Mouse (Mus musculus) kidney, postnatal 0 days (tissue): ENCODE results near the gene Rpl38. TPM values are rescaled to one million over a fixed set of nuclear protein-coding genes. Genes with fewer than 3 reads are reported as not detected.
"Not testable (repeated sequence)": the region's sequence is repeated elsewhere in the genome, so short reads cannot be mapped to it uniquely, and the experiment has no call there.

Experiments
- ATAC-seq: fragments of 200-750 bp; cut with Nextera tagmentation; replicated peaks from 2 replicates; pipeline ENCODE4 v1.8.0; 2017; ENCODE audit warnings: low read depth, moderate number of reproducible peaks, moderate TSS enrichment, moderate library complexity; ENCODE audit not compliant: low FRiP score
- DNase-seq: peaks from one replicate; pipeline ENCODE4 v3.0.0-alpha.2; 2016; ENCODE audit warnings: low spot score
- H3K27ac ChIP-seq: fragments of 300-500 bp; sonication (generic); 2 replicates; pipeline ENCODE4 v1.5.1; 2014; ENCODE audit warnings: mild to moderate bottlenecking
- H3K27me3 ChIP-seq: fragments of 300-500 bp; sonication (generic); 2 replicates; pipeline ENCODE4 v1.6.1; 2014; ENCODE audit warnings: low read length, mixed read lengths; ENCODE audit not compliant: insufficient read depth
- H3K36me3 ChIP-seq: fragments of 300-500 bp; sonication (generic); 2 replicates; pipeline ENCODE4 v1.6.1; 2014; ENCODE audit warnings: low read length, mixed read lengths; ENCODE audit not compliant: insufficient read depth
- H3K4me1 ChIP-seq: fragments of 300-500 bp; sonication (generic); replicated peaks from 2 replicates; pipeline ENCODE4 v1.6.1; 2014; ENCODE audit warnings: antibody characterized with exemption, low read length, mixed read lengths; ENCODE audit not compliant: insufficient read depth
- H3K4me2 ChIP-seq: fragments of 300-500 bp; sonication (generic); 2 replicates; pipeline ENCODE4 v1.6.1; 2014; ENCODE audit warnings: mild to moderate bottlenecking, low read length, moderate library complexity, mixed read lengths
- H3K4me3 ChIP-seq: fragments of 300-500 bp; sonication (generic); replicated peaks from 2 replicates; pipeline ENCODE4 v1.5.1; 2014; ENCODE audit warnings: low read depth, low read length
- H3K9ac ChIP-seq: fragments of 300-500 bp; sonication (generic); 2 replicates; pipeline ENCODE4 v1.6.1; 2014; ENCODE audit warnings: low read depth, low read length
- H3K9me3 ChIP-seq: fragments of 300-500 bp; sonication (generic); replicated peaks from 2 replicates; pipeline ENCODE4 v1.6.1; 2016; ENCODE audit warnings: low read length, inconsistent platforms, mixed read lengths
- CTCF ChIP-seq: IDR thresholded peaks from 2 replicates; pipeline ENCODE4 v1.5.1; 2016; ENCODE audit warnings: antibody characterized with exemption, low read depth, mild to moderate bottlenecking, moderate library complexity
- WGBS: fragments of 180-500 bp; shearing (Covaris S2); extraction: QIAGEN DNeasy Blood & Tissue Kit; methylation state at CpG from one replicate; pipeline ENCODE4 v1.1.7; 2014; 5-methylcytosine and 5-hydroxymethylcytosine counted together
- polyA plus RNA-seq: library from polyadenylated mRNA; unstranded; fragments of >200 nt; fragmentation: Nextera tagmentation; extraction: Ambion mirVana; gene quantifications from 2 replicates; pipeline ENCODE4 v1.2.1, GENCODE M21; 2015

Gene Rpl38
- polyA plus RNA-seq, 1 experiment from 2014 or later, result 1,429 TPM

DNA sequence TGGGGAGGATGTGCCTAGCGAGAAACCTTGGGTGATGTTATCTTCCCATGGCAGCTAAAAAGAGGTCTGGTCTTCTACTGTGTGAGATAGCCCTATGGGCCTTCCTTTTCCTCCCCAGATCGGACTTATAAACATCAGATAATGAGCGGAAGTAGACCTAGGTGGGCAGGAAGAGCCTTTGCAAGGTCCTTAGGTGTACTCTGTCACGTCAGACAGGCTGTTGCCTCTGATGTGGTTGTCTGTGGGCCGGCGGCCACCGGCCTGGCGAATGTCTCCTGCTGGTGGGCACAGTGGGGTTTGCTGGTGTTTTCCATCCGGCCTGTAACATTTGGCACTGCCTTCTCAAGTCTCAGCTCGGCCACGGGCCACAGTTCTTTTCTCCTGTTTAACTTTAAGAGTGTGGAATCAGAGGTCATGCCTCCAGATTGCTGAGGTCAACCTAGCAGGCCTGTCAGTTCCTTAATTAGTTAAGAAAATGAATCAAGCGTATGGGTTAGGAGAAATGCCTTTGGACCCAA, 1.4 kb downstream of the Rpl38 start:
- 14% methylated on average over 12 of the region's 12 CpGs for WGBS
- H3K9ac ChIP-seq, result peak overlapping the region; percentile 96
- H3K4me3 ChIP-seq, result peak overlapping the region; percentile 85
- peak overlapping the region; percentile 96 for H3K27ac ChIP-seq
- no peak for TF ChIP-seq CTCF
- peaks cover 7% of the 10 kb centered on the region; the same call in 1 of the 2 replicates for H3K4me1 ChIP-seq
- ATAC-seq, result no peak
- peak overlapping the region; percentile 90 for H3K4me2 ChIP-seq
- peaks cover 30% of the 10 kb centered on the region for H3K36me3 ChIP-seq
- H3K27me3 ChIP-seq, result no peaks in the 10 kb centered on the region
- H3K9me3 ChIP-seq, result no peaks in the 10 kb centered on the region
- no peak for DNase-seq

DNA sequence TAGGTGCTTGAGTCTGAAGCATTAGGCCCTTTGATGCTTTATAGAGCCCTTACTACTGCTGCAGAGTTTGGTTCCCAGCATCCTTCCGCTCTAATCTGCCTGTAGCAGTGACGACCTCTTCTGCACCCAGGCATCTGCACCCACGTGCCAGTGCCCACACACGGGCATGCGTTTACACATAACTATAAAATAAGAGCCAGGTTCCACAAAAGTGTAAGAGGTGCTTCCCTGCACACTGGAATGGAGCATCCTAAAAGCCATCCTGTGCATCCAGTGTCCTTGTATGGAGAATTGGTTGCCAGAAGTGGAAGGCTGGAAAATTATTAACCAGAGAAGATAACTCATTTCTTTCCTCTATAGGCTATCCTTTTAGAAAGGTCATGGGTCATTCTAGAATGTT, 2.8 kb downstream of the Rpl38 start:
- Histone ChIP-seq H3K4me3 (no peak overlapping the region), H3K27me3 (no peaks in the 10 kb centered on the region), H3K4me2 (no peak overlapping the region), H3K9ac (no peak overlapping the region; the same call in 1 of the 2 replicates), H3K9me3 (no peaks in the 10 kb centered on the region), H3K4me1 (peaks cover 10% of the 10 kb centered on the region; the same call in 1 of the 2 replicates), H3K27ac (no peak overlapping the region), H3K36me3 (peaks cover 30% of the 10 kb centered on the region)
- TF ChIP-seq CTCF, result no peak
- DNase-seq (no peak), ATAC-seq (no peak)
- WGBS, result 93% methylated on average over 5 of the region's 5 CpGs

DNA sequence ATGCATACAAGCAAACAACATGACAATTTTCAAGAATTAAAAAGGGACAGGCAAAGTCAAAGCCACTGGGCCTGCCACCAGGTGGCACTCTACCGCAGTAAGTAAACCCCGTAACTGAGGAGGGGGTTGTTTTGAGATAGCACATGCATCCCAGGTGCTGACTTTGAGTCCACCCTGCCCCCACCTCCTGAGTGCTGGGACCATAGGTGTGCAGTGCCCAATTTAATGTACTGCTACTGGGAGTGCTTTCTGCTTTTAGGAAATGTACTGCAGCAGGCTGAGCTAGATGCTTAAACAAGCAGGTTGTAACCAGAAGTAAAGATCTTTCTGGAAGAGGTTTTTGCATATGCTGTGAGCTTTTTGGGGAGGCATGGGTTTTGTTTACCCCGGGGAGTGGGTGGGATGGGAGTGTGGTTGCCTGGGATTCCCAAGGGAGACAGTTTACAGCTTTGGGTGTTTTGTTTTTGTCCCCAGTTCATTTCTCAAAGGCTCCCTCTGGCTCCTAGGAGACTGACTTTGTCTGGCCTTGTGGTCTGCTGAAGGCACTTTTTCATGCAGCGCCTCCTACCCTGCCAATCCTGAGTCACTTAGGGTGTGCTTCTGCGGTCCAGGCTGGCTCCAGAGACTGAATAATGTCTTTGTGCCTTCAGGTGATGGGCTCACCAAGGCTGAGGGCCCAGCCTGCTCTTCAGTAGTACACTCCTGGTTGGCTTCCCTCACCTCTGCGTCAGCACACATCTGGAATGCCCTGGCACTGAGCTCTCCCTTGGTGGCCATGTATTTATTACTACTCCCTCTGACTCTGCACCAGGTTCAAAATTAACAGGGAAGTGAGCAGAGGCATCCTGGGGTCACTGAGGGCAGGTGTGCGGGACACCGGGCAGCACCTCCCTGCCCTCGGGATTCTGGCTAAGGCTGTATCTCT, 4.7 kb downstream of the Rpl38 start:
- H3K9ac ChIP-seq, result no peak overlapping the region
- H3K9me3 ChIP-seq, result no peaks in the 10 kb centered on the region
- WGBS, result 55% methylated on average over 9 of the region's 9 CpGs

DNA sequence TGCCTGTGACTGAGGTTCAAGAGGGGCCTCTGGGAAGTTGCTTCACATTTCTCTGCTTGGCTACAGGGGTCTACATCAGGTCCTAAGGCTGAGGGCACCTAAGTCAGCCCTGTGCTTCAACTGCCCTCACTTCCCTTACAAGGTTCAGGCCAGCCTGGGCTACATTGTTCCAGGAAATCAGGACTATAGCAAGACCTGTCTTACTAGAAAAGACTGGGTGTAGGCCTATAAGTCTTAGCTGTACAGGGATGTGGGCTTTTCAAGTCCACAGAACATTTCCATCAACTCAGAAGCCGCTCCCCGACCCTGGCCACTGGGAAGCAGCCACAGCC, 5.4 kb downstream of the Rpl38 start:
- TF ChIP-seq CTCF, result no peak
- H3K9me3 ChIP-seq, result no peaks in the 10 kb centered on the region
- H3K36me3 ChIP-seq, result peaks cover 30% of the 10 kb centered on the region
- peak overlapping the region; percentile 42; the same call in 1 of the 2 replicates for H3K27ac ChIP-seq
- DNase-seq (no peak), ATAC-seq (no peak)
- 78% methylated on average over 2 of the region's 2 CpGs for WGBS
- H3K4me2 ChIP-seq, result no peak overlapping the region
- H3K4me1 ChIP-seq, result peaks cover 12% of the 10 kb centered on the region; the same call in 1 of the 2 replicates
- H3K27me3 ChIP-seq, result no peaks in the 10 kb centered on the region
- no peak overlapping the region for H3K4me3 ChIP-seq
- H3K9ac ChIP-seq, result no peak overlapping the region

More for the DNA sequence above, 4.7 kb downstream of the Rpl38 start:
- H3K36me3 ChIP-seq, result peaks cover 30% of the 10 kb centered on the region
- peaks cover 12% of the 10 kb centered on the region; the same call in 1 of the 2 replicates for H3K4me1 ChIP-seq
- TF ChIP-seq CTCF, result peak; percentile 79
- no peaks in the 10 kb centered on the region for H3K27me3 ChIP-seq
- no peak overlapping the region for H3K4me2 ChIP-seq
- H3K4me3 ChIP-seq, result no peak overlapping the region
- no peak overlapping the region for H3K27ac ChIP-seq
- ATAC-seq (peak; percentile 11; the same call in 1 of the 2 replicates), DNase-seq (peak; percentile 76)

DNA sequence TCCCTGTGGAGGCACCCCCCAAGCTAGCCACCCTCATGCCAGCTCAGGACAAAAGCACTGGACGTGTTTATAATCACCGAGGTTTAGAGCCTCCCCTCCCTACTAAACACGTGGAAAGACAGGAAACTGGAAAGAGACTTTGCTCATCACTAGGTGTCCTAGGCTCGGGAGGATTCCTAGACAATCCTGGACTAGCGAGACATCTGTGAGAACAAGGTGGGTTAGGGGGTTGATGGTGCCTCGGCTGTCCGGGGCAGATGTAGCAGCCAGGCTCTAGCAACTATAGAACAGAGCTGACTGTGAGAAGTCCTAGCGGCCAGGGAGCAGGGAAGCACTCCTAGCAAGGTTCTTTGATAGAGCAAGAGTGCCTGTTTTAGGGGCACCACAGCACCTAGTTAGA, 5.9 kb downstream of the Rpl38 start:
- Histone ChIP-seq H3K27ac (0 out of 2 replicates have a peak overlapping the region, but pooled peaks have one; percentile 42), H3K36me3 (peaks cover 30% of the 10 kb centered on the region), H3K9ac (no peak overlapping the region), H3K4me2 (no peak overlapping the region), H3K4me3 (no peak overlapping the region), H3K4me1 (peaks cover 13% of the 10 kb centered on the region; the same call in 1 of the 2 replicates), H3K9me3 (no peaks in the 10 kb centered on the region), H3K27me3 (no peaks in the 10 kb centered on the region)
- DNase-seq, result no peak
- ATAC-seq, result no peak
- TF ChIP-seq CTCF, result no peak
- WGBS, result 49% methylated on average over 8 of the region's 8 CpGs

DNA sequence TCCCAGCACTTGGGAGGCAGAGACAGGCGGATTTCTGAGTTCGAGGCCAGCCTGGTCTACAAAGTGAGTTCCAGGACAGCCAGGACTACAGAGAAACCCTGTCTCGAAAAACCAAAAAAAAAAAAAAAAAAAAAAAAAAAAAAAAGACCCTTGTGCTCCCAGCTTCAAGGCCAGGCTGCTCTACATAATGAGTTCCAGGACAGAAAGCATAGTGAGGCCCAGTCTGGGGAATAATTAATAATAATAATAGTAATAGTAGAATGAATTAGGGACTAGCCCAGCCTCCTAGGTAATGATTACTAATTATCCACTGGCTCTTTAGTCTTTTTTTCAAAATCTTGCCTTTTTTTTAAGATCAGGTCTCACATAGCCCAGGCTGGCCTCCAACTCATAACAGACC, 6.5 kb downstream of the Rpl38 start:
- not testable (repeated sequence) for H3K27ac ChIP-seq, DNase-seq, ATAC-seq, H3K4me3 ChIP-seq, H3K27me3 ChIP-seq, H3K9ac ChIP-seq, H3K9me3 ChIP-seq
- Histone ChIP-seq H3K36me3 (peaks cover 30% of the 10 kb centered on the region), H3K4me1 (peaks cover 17% of the 10 kb centered on the region), H3K4me2 (peak overlapping the region; percentile 92)
- WGBS, result 92% methylated on average over 2 of the region's 3 CpGs
